Mouse (Mus musculus) neural tube, embryonic 15.5 days (tissue): ENCODE data around the gene Gpx8. TPM values are rescaled to one million over a fixed set of nuclear protein-coding genes. Genes with fewer than 3 reads are reported as not detected.
"Not testable (repeated sequence)": the region's sequence is repeated elsewhere in the genome, so short reads cannot be mapped to it uniquely, and the experiment has no call there.

ENCODE experiments used
- ATAC-seq: fragments of 200-750 bp; cut with Nextera tagmentation; 2 replicates; pipeline ENCODE4 v1.8.0; 2017; ENCODE audit warnings: mild to moderate bottlenecking, moderate TSS enrichment, moderate library complexity; ENCODE audit not compliant: low FRiP score
- H3K27ac ChIP-seq: fragments of 300-500 bp; sonication (generic); replicated peaks from 2 replicates; pipeline ENCODE4 v1.5.1; 2015; ENCODE audit warnings: mild to moderate bottlenecking, inconsistent platforms
- H3K27me3 ChIP-seq: fragments of 300-500 bp; sonication (generic); replicated peaks from 2 replicates; pipeline ENCODE4 v1.6.1; 2015; ENCODE audit warnings: inconsistent platforms
- H3K36me3 ChIP-seq: fragments of 300-500 bp; sonication (generic); 2 replicates; pipeline ENCODE4 v1.6.1; 2015; ENCODE audit warnings: inconsistent platforms
- H3K4me1 ChIP-seq: fragments of 300-500 bp; sonication (generic); 2 replicates; pipeline ENCODE4 v1.6.1; 2015; ENCODE audit warnings: inconsistent platforms
- H3K4me2 ChIP-seq: fragments of 300-500 bp; sonication (generic); 2 replicates; pipeline ENCODE4 v1.6.1; 2015; ENCODE audit warnings: inconsistent platforms, mild to moderate bottlenecking, moderate library complexity
- H3K4me3 ChIP-seq: fragments of 300-500 bp; sonication (generic); replicated peaks from 2 replicates; pipeline ENCODE4 v1.5.1; 2015; ENCODE audit warnings: mild to moderate bottlenecking, inconsistent platforms
- H3K9ac ChIP-seq: fragments of 300-500 bp; sonication (generic); replicated peaks from 2 replicates; pipeline ENCODE4 v1.6.1; 2015; ENCODE audit warnings: mild to moderate bottlenecking, inconsistent platforms
- H3K9me3 ChIP-seq: fragments of 300-500 bp; sonication (generic); replicated peaks from 2 replicates; pipeline ENCODE4 v1.6.1; 2016; ENCODE audit warnings: inconsistent platforms
- WGBS: fragments of 180-500 bp; shearing (Covaris S2); methylation state at CpG from one replicate; pipeline ENCODE4 v1.1.7; 2015; ENCODE audit warnings: mixed read lengths; 5-methylcytosine and 5-hydroxymethylcytosine counted together
- polyA plus RNA-seq: library from polyadenylated mRNA; unstranded; fragments of >200 nt; fragmentation: Nextera tagmentation; extraction: Ambion mirVana; gene quantifications from 2 replicates; pipeline ENCODE4 v1.2.1, GENCODE M21; 2015

Gpx8 gene
- polyA plus RNA-seq, 1 experiment from 2014 or later, result 59.3 TPM

DNA sequence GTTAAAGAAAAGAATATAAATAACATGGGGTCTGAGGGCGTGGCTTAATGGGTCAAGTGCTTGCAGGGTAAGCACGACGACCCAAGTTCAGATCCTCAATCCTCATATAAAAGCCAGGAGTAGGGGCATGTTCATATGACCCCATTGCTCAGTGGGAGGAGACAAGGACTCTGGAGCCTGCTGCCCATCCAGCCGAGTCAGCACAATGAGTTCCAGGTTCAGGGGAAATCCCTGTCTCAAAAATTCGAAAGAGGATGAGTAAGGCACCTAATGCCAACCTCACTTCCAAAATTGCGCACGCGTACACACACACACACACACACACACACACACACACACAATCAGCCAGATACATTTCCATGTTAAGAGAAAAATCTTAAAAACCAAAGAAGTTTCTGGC is 23.7 kb downstream of the Gpx8 start:
- 78% methylated on average over 8 of the region's 8 CpGs for WGBS

DNA sequence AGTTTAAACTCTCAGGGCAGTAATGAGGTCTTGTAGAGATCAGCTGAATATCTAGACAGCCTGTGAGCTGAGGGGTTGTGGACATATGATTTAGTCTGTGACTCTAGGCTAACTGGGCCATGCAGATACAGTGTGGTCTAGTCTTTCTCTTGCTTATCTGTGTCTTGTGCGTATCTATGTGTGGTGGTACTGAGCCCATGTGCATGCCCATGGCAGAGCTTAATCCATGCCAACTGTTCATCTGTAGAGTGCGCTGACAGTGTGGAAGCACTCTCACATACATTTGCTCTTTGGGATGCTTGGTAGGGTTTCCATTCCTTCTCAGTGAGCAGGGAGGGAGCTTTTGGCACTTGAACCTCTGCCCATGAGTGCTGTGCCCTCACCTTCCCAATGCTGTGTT is 24.7 kb downstream of the Gpx8 start:
- Histone ChIP-seq H3K27me3 (no peaks in the 10 kb centered on the region; the same call in 1 of the 2 replicates), H3K27ac (no peak overlapping the region), H3K9me3 (no peaks in the 10 kb centered on the region), H3K36me3 (no peaks in the 10 kb centered on the region), H3K4me2 (no peak overlapping the region), H3K9ac (no peak overlapping the region), H3K4me1 (no peaks in the 10 kb centered on the region), H3K4me3 (no peak overlapping the region)
- ATAC-seq, result no peak
- WGBS, result 90% methylated on average over 2 of the region's 2 CpGs

More for the DNA sequence above, 23.7 kb downstream of the Gpx8 start:
- Histone ChIP-seq H3K9me3 (no peaks in the 10 kb centered on the region), H3K27ac (no peak overlapping the region), H3K4me1 (no peaks in the 10 kb centered on the region), H3K27me3 (no peaks in the 10 kb centered on the region; the same call in 1 of the 2 replicates), H3K4me2 (no peak overlapping the region), H3K36me3 (no peaks in the 10 kb centered on the region), H3K4me3 (no peak overlapping the region), H3K9ac (no peak overlapping the region)
- no peak for ATAC-seq

DNA sequence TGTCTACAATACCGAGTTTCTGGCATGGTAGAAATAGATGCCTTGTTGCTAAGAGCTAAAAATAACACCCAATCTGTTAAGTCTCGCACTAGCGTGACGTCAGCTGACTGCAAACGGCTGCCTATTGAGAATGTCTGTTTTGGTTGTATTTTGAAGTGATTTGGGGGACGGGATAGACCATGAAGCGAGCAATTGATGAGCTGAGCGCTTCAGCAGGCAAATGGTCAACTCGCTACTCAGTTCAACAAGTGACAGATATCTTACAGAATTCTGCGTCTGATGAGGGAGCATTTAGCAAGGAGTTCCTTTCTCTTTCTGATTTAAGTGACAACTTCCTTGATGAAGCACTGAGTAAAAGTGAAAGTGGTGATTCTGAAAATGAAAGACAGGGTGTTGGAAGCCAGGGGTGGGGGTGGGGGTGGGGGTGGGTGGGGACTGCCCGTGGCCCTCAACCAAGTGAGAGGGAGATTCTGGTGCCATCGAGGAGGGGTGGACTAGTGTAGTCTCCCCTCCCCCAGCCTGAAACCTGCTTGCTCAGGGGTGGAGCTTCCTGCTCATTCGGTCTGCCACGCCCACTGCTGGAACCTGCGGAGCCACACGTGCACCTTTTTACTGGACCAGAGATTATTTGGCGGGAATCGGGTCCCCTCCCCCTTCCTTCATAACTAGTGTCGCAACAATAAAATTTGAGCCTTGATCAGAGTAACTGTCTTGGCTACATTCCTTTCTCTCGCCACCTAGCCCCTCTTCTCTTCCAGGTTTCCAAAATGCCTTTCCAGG is 32.8 kb downstream of the Gpx8 start:
- H3K36me3 ChIP-seq, H3K4me1 ChIP-seq, ATAC-seq, H3K4me2 ChIP-seq, H3K27ac ChIP-seq, H3K9me3 ChIP-seq, H3K27me3 ChIP-seq, H3K4me3 ChIP-seq, H3K9ac ChIP-seq: not testable (repeated sequence)
- WGBS, result 60% methylated on average over 20 of the region's 20 CpGs

DNA sequence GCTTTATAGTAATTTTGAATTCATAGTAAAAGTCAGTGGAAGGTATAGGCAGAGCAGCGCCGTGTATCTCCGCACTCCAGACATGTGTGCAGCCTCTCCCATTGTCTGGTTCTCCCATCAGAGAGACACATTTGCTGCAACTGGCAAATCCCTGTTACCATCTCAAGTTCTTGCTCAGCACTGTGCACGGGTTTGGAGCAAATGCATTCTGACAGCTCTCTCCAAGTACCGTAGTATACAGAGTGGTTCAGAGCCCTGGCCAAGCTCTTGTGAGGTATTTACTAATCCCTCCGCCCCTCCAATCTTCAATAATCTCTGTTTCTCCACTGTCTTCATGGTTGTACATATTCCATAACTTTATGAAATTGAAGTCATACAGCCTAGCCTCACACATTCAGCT is 33.5 kb downstream of the Gpx8 start:
- WGBS, result 84% methylated on average over 6 of the region's 6 CpGs
- H3K4me2 ChIP-seq, result no peak overlapping the region

DNA sequence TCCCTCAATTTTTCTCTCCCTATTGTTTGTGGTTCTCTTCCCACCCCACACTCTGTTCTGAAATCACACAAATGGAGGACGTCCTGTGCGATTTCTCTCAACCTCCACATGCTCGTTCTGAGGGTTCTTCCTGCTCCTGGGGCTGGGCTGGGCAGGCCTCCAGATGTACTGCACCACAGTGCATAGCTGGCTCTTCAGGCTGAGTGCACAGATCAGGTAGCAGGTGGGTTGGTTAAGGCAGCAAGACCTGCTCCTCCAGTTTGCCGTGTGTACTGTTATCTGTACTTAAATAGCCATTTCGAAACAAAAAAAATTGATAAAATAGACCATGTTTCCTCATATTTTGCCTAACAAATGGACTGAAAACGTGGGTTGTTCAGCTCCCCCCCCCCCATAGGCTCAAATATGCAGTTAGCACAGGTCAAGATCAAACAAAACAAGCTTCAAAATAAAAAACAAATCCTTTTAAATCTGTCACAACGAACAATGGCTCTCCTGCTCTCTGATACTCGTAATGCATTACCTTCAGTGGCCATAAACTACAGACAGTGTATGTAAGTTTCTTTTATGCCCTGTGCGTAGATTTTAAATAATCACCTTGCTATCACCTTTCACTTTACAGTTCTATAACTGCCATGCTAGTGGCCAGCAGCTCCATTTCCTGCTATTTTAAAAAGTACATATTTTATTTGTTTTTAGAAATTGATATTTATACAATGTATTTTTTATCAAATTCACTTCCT is 45.5 kb downstream of the Gpx8 start:
- ATAC-seq, result no peak
- H3K4me3 ChIP-seq, result no peak overlapping the region
- no peaks in the 10 kb centered on the region for H3K36me3 ChIP-seq
- H3K27me3 ChIP-seq, result peaks cover 61% of the 10 kb centered on the region
- H3K4me2 ChIP-seq, result no peak overlapping the region
- H3K27ac ChIP-seq, result no peak overlapping the region
- H3K9ac ChIP-seq, result no peak overlapping the region
- no peaks in the 10 kb centered on the region for H3K9me3 ChIP-seq
- peaks cover 9% of the 10 kb centered on the region for H3K4me1 ChIP-seq
- 75% methylated on average over 9 of the region's 9 CpGs for WGBS

More for the DNA sequence above, 33.5 kb downstream of the Gpx8 start:
- Histone ChIP-seq H3K9me3 (no peaks in the 10 kb centered on the region), H3K4me1 (no peaks in the 10 kb centered on the region), H3K4me3 (no peak overlapping the region), H3K36me3 (no peaks in the 10 kb centered on the region), H3K27ac (no peak overlapping the region), H3K9ac (no peak overlapping the region), H3K27me3 (no peaks in the 10 kb centered on the region)
- no peak for ATAC-seq

DNA sequence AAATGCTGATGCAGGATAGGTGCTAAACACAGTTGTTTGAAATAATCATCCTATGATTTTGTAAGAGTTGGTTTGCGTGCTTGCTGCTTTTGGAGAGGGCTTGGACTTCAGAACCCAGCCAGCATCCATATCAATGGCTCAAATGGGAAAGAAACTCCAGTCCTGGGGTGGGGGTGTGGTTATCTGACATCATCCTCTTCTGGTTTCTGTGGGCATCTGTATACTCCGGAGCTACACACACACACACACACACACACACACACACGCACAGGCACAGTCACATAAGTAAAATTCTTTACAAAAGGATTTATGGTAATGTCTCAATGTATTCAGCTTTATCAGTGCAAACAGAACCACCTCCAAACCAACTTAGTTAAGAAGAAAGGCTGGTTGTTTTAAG is 46.1 kb downstream of the Gpx8 start:
- H3K27me3 ChIP-seq, result peaks cover 68% of the 10 kb centered on the region
- 77% methylated on average over 3 of the region's 3 CpGs for WGBS

DNA sequence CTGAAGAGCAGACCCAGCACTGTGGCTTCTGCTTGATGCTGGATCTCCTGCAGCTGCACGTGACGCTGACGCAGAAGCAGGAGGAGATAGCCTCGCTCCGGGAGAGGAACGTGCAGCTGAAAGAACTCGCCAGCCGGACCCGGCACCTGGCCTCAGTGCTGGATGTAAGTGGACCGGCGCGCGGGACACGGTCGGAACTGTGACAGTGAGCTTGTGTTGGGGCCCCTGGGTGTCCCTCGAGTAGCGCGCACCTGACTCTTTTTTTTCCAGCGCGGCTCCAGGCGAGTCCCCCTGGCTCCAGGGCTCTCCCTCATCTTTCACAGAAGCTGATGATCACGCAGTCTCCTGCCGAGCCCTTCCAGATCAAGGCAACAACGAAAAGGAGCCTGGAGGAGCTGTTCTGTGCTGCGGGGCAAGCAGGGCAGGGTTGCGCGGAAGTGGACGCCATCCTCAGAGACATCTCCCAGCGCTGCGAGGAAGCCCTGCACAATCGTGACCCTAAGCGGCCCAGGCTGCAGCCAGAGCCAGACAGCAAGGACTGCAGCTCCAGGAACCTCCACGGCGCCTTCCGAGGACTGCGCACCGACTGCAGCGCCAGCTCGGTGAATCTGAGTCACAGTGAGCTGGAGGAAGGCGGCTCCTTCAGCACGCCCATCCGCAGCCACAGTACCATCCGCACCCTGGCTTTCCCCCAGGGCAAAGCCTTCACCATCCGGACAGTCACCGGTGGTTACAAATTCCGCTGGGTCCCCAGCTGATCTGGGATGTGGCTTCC is 47.6 kb downstream of the Gpx8 start:
- peaks cover 82% of the 10 kb centered on the region for H3K27me3 ChIP-seq
- H3K4me3 ChIP-seq, result peak overlapping the region; percentile 49
- ATAC-seq, result peak; percentile 75
- H3K27ac ChIP-seq, result peak overlapping the region; percentile 28; the same call in 1 of the 2 replicates
- H3K4me1 ChIP-seq, result peaks cover 19% of the 10 kb centered on the region
- peak overlapping the region; percentile 51 for H3K9ac ChIP-seq
- no peaks in the 10 kb centered on the region for H3K9me3 ChIP-seq
- WGBS, result under 1% methylated on average over 46 of the region's 46 CpGs
- H3K36me3 ChIP-seq, result no peaks in the 10 kb centered on the region
- peak overlapping the region; percentile 97 for H3K4me2 ChIP-seq

More for the DNA sequence above, 46.1 kb downstream of the Gpx8 start:
- Histone ChIP-seq H3K9me3 (no peaks in the 10 kb centered on the region), H3K4me3 (no peak overlapping the region), H3K36me3 (no peaks in the 10 kb centered on the region), H3K4me1 (peaks cover 9% of the 10 kb centered on the region), H3K4me2 (no peak overlapping the region), H3K9ac (no peak overlapping the region), H3K27ac (no peak overlapping the region)
- no peak for ATAC-seq

DNA sequence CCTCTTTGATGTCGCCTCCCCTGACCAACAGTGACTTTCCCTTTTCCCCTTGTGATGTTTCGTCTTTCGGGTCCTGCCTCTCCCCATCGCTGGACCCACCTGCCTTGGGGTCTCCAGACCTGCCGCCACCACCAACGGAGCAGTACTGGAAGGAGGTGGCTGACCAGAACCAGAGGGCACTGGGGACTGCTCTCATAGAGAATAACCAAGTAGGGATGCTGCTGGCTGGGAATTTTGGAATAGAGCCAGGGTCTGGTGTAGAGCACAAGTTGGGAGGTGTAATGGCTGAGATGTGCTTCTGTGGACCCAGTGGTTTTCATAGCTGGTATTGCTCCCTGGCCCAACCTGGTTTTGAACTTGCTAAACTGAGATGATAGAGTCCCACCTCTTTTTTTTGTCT is 48.8 kb downstream of the Gpx8 start:
- H3K27ac ChIP-seq, result no peak overlapping the region
- no peak overlapping the region for H3K4me3 ChIP-seq
- H3K36me3 ChIP-seq, result no peaks in the 10 kb centered on the region
- 75% methylated on average over 6 of the region's 6 CpGs for WGBS
- no peak for ATAC-seq
- H3K4me2 ChIP-seq, result no peak overlapping the region
- peaks cover 91% of the 10 kb centered on the region for H3K27me3 ChIP-seq
- H3K9me3 ChIP-seq, result no peaks in the 10 kb centered on the region
- no peak overlapping the region for H3K9ac ChIP-seq
- H3K4me1 ChIP-seq, result peaks cover 24% of the 10 kb centered on the region

DNA sequence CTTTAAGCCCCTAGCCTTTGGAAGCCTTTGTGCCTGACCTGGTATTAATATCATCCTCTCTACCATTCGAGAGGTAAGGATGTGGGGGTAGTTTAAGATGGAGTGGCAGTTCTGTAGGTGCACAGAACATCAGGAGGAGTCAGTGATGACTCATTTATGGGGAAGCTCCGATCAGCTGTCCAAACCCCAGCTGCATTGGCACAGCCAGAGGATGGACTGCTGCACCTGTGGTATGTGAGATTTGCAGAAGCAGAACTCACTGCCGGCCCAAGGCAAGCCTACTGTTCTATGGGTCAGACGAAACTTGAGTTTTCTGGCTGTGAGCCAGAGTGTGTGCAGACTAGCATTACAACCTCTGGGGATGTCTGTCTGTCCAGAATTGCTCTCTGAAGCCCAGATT is 49.8 kb downstream of the Gpx8 start:
- H3K27me3 ChIP-seq, result peaks cover 87% of the 10 kb centered on the region
- ATAC-seq, result no peak

DNA sequence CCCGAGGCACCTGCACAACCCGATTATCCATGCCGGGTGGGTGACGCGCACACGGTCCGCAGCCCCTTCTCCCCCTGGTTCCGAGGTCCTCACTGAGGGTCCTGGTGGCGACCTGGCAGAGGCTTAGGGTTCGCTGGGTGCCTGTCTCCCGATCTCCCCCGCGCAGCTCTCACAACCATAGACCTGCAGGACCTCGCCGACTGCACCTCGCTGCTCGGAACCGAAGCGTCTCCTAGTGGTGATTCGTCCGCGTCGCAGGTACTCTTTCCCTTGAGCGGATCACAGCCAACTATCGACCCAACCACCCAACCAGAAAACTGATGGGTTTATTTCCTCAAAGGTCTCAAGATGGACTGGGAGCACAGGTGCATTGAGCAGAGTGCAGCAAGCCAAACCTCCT is 52.0 kb downstream of the Gpx8 start:
- peak overlapping the region; percentile 68 for H3K4me2 ChIP-seq
- WGBS, result 1% methylated on average over 25 of the region's 25 CpGs
- H3K9me3 ChIP-seq, result no peaks in the 10 kb centered on the region
- H3K4me3 ChIP-seq, result peak overlapping the region; percentile 42
- peak; percentile 45 for ATAC-seq
- peaks cover 32% of the 10 kb centered on the region for H3K4me1 ChIP-seq
- H3K36me3 ChIP-seq, result no peaks in the 10 kb centered on the region
- peak overlapping the region; percentile 29; the same call in 1 of the 2 replicates for H3K9ac ChIP-seq
- peaks cover 89% of the 10 kb centered on the region for H3K27me3 ChIP-seq
- H3K27ac ChIP-seq, result no peak overlapping the region

More for the DNA sequence above, 49.8 kb downstream of the Gpx8 start:
- Histone ChIP-seq H3K4me3 (no peak overlapping the region), H3K4me2 (no peak overlapping the region), H3K27ac (no peak overlapping the region), H3K9ac (no peak overlapping the region), H3K4me1 (peaks cover 24% of the 10 kb centered on the region), H3K9me3 (no peaks in the 10 kb centered on the region), H3K36me3 (no peaks in the 10 kb centered on the region)
- 67% methylated on average over 4 of the region's 4 CpGs for WGBS

DNA sequence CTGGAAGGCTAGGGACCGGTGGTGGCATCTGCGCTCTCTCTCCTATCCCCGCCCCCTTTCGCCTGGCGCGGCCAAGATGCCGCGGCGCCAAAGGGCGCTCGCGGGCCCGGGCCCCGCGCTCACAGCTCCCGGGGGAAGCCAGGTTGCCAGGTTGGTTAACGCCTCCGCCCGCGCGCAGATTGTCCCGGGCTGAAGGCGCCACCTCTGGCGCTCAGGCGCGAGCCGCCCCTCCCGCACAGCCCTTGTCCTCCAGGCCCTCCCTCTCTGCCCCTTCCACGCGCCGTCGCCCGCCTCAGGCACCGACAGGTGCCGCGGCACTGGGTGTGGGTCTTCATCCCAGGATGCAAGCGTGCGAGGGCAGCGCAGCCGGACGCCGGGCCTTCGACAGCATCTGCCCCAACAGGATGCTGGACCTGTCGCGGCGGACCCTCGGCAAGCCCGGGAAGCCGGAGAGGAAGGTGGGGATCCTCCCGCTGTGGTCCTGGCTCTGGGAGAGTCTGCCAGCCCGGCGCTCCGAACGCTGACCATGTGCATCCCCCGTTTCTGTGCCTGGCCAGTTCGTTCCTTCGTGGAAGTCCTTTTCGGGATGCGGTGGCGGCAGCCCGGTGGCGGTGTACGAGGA is 52.6 kb downstream of the Gpx8 start, which contains the start of gene Mcidas:
TSS of gene Mcidas (plus strand) at position 315 of the 622 bp plus-strand sequence.
- peaks cover 32% of the 10 kb centered on the region for H3K4me1 ChIP-seq
- ATAC-seq, result peak; percentile 45
- H3K9me3 ChIP-seq, result no peaks in the 10 kb centered on the region
- peaks cover 89% of the 10 kb centered on the region for H3K27me3 ChIP-seq
- no peaks in the 10 kb centered on the region for H3K36me3 ChIP-seq
- peak within 1 kb of the TSS; percentile 29 for H3K9ac ChIP-seq
- H3K27ac ChIP-seq, result no peak within 1 kb of the TSS
- H3K4me2 ChIP-seq, result peak within 1 kb of the TSS; percentile 68
- WGBS, result under 1% methylated on average over 63 of the region's 63 CpGs
- peak within 1 kb of the TSS; percentile 42 for H3K4me3 ChIP-seq
